Mouse (Mus musculus): Measurements from ENCODE around the gene Hmga1b.

- TF ChIP-seq CTCF (IDR thresholded peaks at IDR 0.05; ENCODE audit: low read depth) (no peak), EP300 (IDR thresholded peaks at IDR 0.05; ENCODE audit: low read depth) (no peak)
Observed at GRCm38 (mm10) chr11:120808010-120808409, 45.4 kb downstream of the Hmga1b start.

Measured in heart, postnatal 0 days (tissue).